Mouse (Mus musculus): ENCODE results near the gene E030030I06Rik. TPM values are rescaled to one million over a fixed set of nuclear protein-coding genes. Genes with fewer than 3 reads are reported as not detected.
"Not testable (repeated sequence)": the region's sequence is repeated elsewhere in the genome, so short reads cannot be mapped to it uniquely, and the experiment has no call there.

Gene E030030I06Rik
- polyA plus RNA-seq, 1 experiment from 2014 or later, result 18.6 TPM

- peak overlapping the region; percentile 93 for H3K27ac ChIP-seq
- peaks cover 4% of the 10 kb centered on the region; the same call in 1 of the 2 replicates for H3K36me3 ChIP-seq
- DNase-seq (ENCODE audit: low spot score), result peak; percentile 90
- no peaks in the 10 kb centered on the region for H3K9me3 ChIP-seq
- peaks cover 12% of the 10 kb centered on the region for H3K4me1 ChIP-seq
- WGBS, result under 1% methylated on average over 49 of the region's 50 CpGs
- H3K4me3 ChIP-seq, result peak overlapping the region; percentile 77
- H3K27me3 ChIP-seq (ENCODE audit: insufficient read depth, poor library complexity, severe bottlenecking), result peaks cover 31% of the 10 kb centered on the region
These were observed 513 bp downstream of the E030030I06Rik start for GRCm38 (mm10) chr10:22148441-22149072.

GRCm38 (mm10) chr10:22142926-22143325 lies 6.1 kb downstream of the E030030I06Rik start:
- 66% methylated on average over 5 of the region's 5 CpGs for WGBS
- H3K9me3 ChIP-seq, result no peaks in the 10 kb centered on the region
- peaks cover 4% of the 10 kb centered on the region; the same call in 1 of the 2 replicates for H3K36me3 ChIP-seq
- no peak overlapping the region for H3K27ac ChIP-seq
- no peaks in the 10 kb centered on the region for H3K4me1 ChIP-seq
- H3K27me3 ChIP-seq (ENCODE audit: insufficient read depth, poor library complexity, severe bottlenecking), result no peaks in the 10 kb centered on the region
- H3K4me3 ChIP-seq, result no peak overlapping the region
- no peak for DNase-seq (ENCODE audit: low spot score)

- 76% methylated on average over 1 of the region's 1 CpGs for WGBS
- DNase-seq (ENCODE audit: low spot score), result peak; percentile 96
These were observed 6.9 kb downstream of the E030030I06Rik start for GRCm38 (mm10) chr10:22142194-22142593.

GRCm38 (mm10) chr10:22140665-22141280 lies 8.3 kb downstream of the E030030I06Rik start:
- peak overlapping the region; percentile 61 for H3K4me3 ChIP-seq
- no peaks in the 10 kb centered on the region for H3K9me3 ChIP-seq
- H3K27me3 ChIP-seq (ENCODE audit: insufficient read depth, poor library complexity, severe bottlenecking), result no peaks in the 10 kb centered on the region
- DNase-seq (ENCODE audit: low spot score), result peak; percentile 91
- no peaks in the 10 kb centered on the region for H3K4me1 ChIP-seq
- H3K27ac ChIP-seq, result peak overlapping the region; percentile 62; the same call in 1 of the 2 replicates
- under 1% methylated on average over 19 of the region's 19 CpGs for WGBS
- no peaks in the 10 kb centered on the region; the same call in 1 of the 2 replicates for H3K36me3 ChIP-seq

More at GRCm38 (mm10) chr10:22142194-22142593, 6.9 kb downstream of the E030030I06Rik start:
- not testable (repeated sequence) for H3K27ac ChIP-seq; H3K36me3 ChIP-seq; H3K4me3 ChIP-seq; H3K27me3 ChIP-seq (ENCODE audit: insufficient read depth, poor library complexity, severe bottlenecking); H3K9me3 ChIP-seq; H3K4me1 ChIP-seq

- no peaks in the 10 kb centered on the region for H3K27me3 ChIP-seq (ENCODE audit: insufficient read depth, poor library complexity, severe bottlenecking)
- no peak overlapping the region for H3K4me3 ChIP-seq
- H3K27ac ChIP-seq, result no peak overlapping the region
- no peaks in the 10 kb centered on the region for H3K9me3 ChIP-seq
- WGBS, result 79% methylated on average over 2 of the region's 2 CpGs
- H3K4me1 ChIP-seq, result no peaks in the 10 kb centered on the region
- no peaks in the 10 kb centered on the region for H3K36me3 ChIP-seq
- no peak for DNase-seq (ENCODE audit: low spot score)
These were observed 74.5 kb downstream of the E030030I06Rik start for GRCm38 (mm10) chr10:22074531-22074930.

- WGBS, result 42% methylated on average over 2 of the region's 2 CpGs
These were observed 76.3 kb downstream of the E030030I06Rik start for GRCm38 (mm10) chr10:22072739-22073138.

GRCm38 (mm10) chr10:22070576-22070975 lies 78.5 kb downstream of the E030030I06Rik start:
- Histone ChIP-seq H3K4me1 (no peaks in the 10 kb centered on the region), H3K9me3 (no peaks in the 10 kb centered on the region), H3K27me3 (ENCODE audit: insufficient read depth, poor library complexity, severe bottlenecking) (no peaks in the 10 kb centered on the region), H3K27ac (no peak overlapping the region), H3K4me3 (no peak overlapping the region), H3K36me3 (no peaks in the 10 kb centered on the region)
- WGBS, result 73% methylated on average over 4 of the region's 4 CpGs
- no peak for DNase-seq (ENCODE audit: low spot score)

More at GRCm38 (mm10) chr10:22072739-22073138, 76.3 kb downstream of the E030030I06Rik start:
- Histone ChIP-seq H3K4me1 (no peaks in the 10 kb centered on the region), H3K4me3 (no peak overlapping the region), H3K27me3 (ENCODE audit: insufficient read depth, poor library complexity, severe bottlenecking) (no peaks in the 10 kb centered on the region), H3K9me3 (no peaks in the 10 kb centered on the region), H3K27ac (no peak overlapping the region), H3K36me3 (no peaks in the 10 kb centered on the region)
- no peak for DNase-seq (ENCODE audit: low spot score)

GRCm38 (mm10) chr10:22070168-22070567 lies 78.9 kb downstream of the E030030I06Rik start:
- Histone ChIP-seq H3K36me3 (no peaks in the 10 kb centered on the region), H3K27ac (no peak overlapping the region), H3K4me3 (no peak overlapping the region), H3K27me3 (ENCODE audit: insufficient read depth, poor library complexity, severe bottlenecking) (no peaks in the 10 kb centered on the region), H3K9me3 (no peaks in the 10 kb centered on the region), H3K4me1 (no peaks in the 10 kb centered on the region)
- WGBS, result 86% methylated on average over 2 of the region's 2 CpGs
- no peak for DNase-seq (ENCODE audit: low spot score)

GRCm38 (mm10) chr10:22067979-22068378 lies 81.1 kb downstream of the E030030I06Rik start, which contains the start of gene 4930444G20Rik:
4930444G20Rik (minus strand) TSS chr10:22068079.
- H3K4me3 ChIP-seq; H3K27me3 ChIP-seq (ENCODE audit: insufficient read depth, poor library complexity, severe bottlenecking); H3K4me1 ChIP-seq; DNase-seq (ENCODE audit: low spot score); H3K27ac ChIP-seq; H3K36me3 ChIP-seq; H3K9me3 ChIP-seq: not testable (repeated sequence)
- 84% methylated on average over 7 of the region's 7 CpGs for WGBS

Other genes starting within 250 kb of the E030030I06Rik start
- gene 4930444G20Rik, start 81.2 kb downstream of the E030030I06Rik start, polyA plus RNA-seq (2016; fragmentation: Nextera tagmentation; extraction: Ambion mirVana), result not detected in 2 replicates
- gene Raet1e, start 9.3 kb upstream of the E030030I06Rik start, polyA plus RNA-seq (2016; fragmentation: Nextera tagmentation; extraction: Ambion mirVana), result 9.6 and 12.1 TPM in 2 replicates
- gene H60b, start 9.3 kb upstream of the E030030I06Rik start, polyA plus RNA-seq (2016; fragmentation: Nextera tagmentation; extraction: Ambion mirVana), result 0.35 and 1.4 TPM in 2 replicates
- gene Raet1d, start 211.3 kb upstream of the E030030I06Rik start, polyA plus RNA-seq (2016; fragmentation: Nextera tagmentation; extraction: Ambion mirVana), result 14.8 and 19.3 TPM in 2 replicates